Mouse (Mus musculus) ES-Bruce4 (cell line): ENCODE results near the gene Ncan. TPM values are rescaled to one million over a fixed set of nuclear protein-coding genes. Genes with fewer than 3 reads are reported as not detected.

Experiments
- H3K27ac ChIP-seq: 2 replicates; pipeline ENCODE4 v1.5.1; 2012; ENCODE audit warnings: low read length, inconsistent platforms; ENCODE audit not compliant: insufficient read depth
- H3K27me3 ChIP-seq: 2 replicates; pipeline ENCODE4 v1.6.1; 2012; ENCODE audit warnings: mild to moderate bottlenecking, low read length, inconsistent platforms; ENCODE audit not compliant: control insufficient read depth, poor library complexity, insufficient read depth, severe bottlenecking
- H3K36me3 ChIP-seq: 2 replicates; pipeline ENCODE4 v1.6.1; 2012; ENCODE audit warnings: inconsistent platforms, mild to moderate bottlenecking, low read length, moderate library complexity; ENCODE audit not compliant: control insufficient read depth, poor library complexity, insufficient read depth, severe bottlenecking
- H3K4me1 ChIP-seq: one replicate; pipeline ENCODE4 v1.8.1; 2011; ENCODE audit warnings: low read length; ENCODE audit not compliant: control insufficient read depth, insufficient read depth
- H3K4me3 ChIP-seq: 2 replicates; pipeline ENCODE4 v1.5.1; 2011; ENCODE audit warnings: low read depth, mild to moderate bottlenecking, low read length
- H3K9ac ChIP-seq: 2 replicates; pipeline ENCODE4 v1.6.1; 2012; ENCODE audit warnings: low read depth, mild to moderate bottlenecking, inconsistent platforms; ENCODE audit not compliant: poor library complexity, severe bottlenecking
- H3K9me3 ChIP-seq: replicated peaks from 2 replicates; pipeline ENCODE4 v1.6.1; 2012; ENCODE audit warnings: mild to moderate bottlenecking, low read length, inconsistent platforms; ENCODE audit not compliant: control insufficient read depth, poor library complexity, insufficient read depth, severe bottlenecking
- CTCF ChIP-seq: IDR thresholded peaks from one replicate; pipeline ENCODE4 v1.8.1; 2011; ENCODE audit warnings: low read depth, low read length
- EP300 ChIP-seq: IDR thresholded peaks from 2 replicates; pipeline ENCODE4 v1.6.1; 2011; ENCODE audit warnings: low read depth, low read length; ENCODE audit not compliant: insufficient read depth
- POLR2A ChIP-seq: IDR thresholded peaks from one replicate; pipeline ENCODE4 v1.8.1; 2011; ENCODE audit warnings: low read length; ENCODE audit not compliant: insufficient read depth
- polyA plus RNA-seq: library from polyadenylated mRNA; stranded (reverse); fragments of >200 nt; gene quantifications from 2 replicates; pipeline ENCODE4 v1.2.4, GENCODE M21; 2011; ENCODE audit warnings: low read depth; ENCODE audit not compliant: missing spikeins, insufficient read depth, insufficient read length

Gene Ncan
- polyA plus RNA-seq, 1 experiment: 1.4 TPM

DNA sequence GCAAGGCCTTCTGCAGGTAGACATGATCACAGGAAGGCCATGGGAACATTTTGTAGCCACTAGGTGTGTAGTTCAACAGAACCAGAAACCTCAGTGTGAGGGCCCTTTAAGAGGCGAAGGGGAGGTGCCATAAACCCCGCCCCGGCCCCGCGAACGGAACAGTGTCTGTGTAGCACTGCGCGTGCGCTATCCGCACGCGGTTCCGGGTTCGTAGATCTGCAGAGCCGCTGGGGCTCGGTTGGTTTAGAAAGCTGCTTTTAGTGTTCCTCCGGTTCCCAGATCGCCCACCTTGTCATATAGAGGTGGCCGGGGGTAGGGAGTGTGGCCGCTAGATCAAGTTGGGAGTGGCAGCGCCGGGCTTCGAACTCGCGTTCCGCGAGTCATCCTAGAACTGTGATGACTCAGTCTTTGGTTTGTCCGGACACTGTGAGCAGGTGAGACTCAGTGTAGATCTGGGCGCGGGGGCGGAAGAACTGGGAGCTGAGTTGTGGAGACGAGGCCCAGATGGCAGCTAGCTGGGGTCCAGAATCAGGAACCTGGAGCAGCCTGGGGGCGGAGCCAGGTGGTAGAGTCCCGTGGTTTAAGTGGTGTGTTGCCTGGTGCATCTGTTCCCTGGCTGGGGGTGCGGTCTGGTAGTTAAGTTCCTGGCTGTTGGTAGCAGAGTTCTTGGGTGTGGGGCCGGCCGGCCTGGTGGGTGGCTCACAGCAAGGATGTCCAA is 10.7 kb upstream of the Ncan start, which contains the start of gene Nr2c2ap:
Gene Nr2c2ap, plus strand, starts transcription at position 168 of the 718 bp plus-strand sequence.
- H3K4me1 ChIP-seq: peaks cover 6% of the 10 kb centered on the region
- H3K9ac ChIP-seq: peak within 1 kb of the TSS; percentile 89
- no peaks in the 10 kb centered on the region for H3K27me3 ChIP-seq
- TF ChIP-seq EP300 (0 out of 2 replicates have a peak, but pooled peaks have one; percentile 44), CTCF (no peak)
- H3K9me3 ChIP-seq: no peaks in the 10 kb centered on the region
- H3K27ac ChIP-seq: peak within 1 kb of the TSS; percentile 85
- H3K4me3 ChIP-seq: peak within 1 kb of the TSS; percentile 93
- H3K36me3 ChIP-seq: peaks cover 29% of the 10 kb centered on the region

DNA sequence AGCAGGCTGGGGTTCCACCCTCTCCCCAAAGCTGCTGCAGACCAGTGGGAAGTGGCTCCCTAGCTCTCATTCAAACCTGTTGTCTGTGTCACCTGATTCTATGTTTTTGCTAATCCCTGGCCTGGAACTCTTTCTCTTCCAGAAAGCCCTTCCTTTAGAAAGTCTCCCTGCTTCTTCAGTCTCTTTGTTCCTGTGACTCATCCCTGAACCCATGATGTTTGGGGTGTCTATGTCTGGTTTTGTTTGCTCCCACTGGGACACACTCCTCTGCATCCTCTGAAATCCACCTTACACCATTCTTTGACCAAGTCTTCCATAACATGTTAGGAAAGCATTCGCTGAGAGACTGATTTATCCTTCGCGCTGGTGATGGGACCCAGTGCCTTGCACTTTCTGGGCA is 9.4 kb upstream of the Ncan start:
- Histone ChIP-seq H3K9me3 (no peaks in the 10 kb centered on the region), H3K36me3 (peaks cover 23% of the 10 kb centered on the region), H3K9ac (peak overlapping the region; percentile 89), H3K27me3 (no peaks in the 10 kb centered on the region), H3K27ac (peak overlapping the region; percentile 70), H3K4me3 (peak overlapping the region; percentile 23; the same call in 1 of the 2 replicates), H3K4me1 (peaks cover 6% of the 10 kb centered on the region)
- TF ChIP-seq CTCF (no peak), EP300 (no peak), POLR2A (no peak)

DNA sequence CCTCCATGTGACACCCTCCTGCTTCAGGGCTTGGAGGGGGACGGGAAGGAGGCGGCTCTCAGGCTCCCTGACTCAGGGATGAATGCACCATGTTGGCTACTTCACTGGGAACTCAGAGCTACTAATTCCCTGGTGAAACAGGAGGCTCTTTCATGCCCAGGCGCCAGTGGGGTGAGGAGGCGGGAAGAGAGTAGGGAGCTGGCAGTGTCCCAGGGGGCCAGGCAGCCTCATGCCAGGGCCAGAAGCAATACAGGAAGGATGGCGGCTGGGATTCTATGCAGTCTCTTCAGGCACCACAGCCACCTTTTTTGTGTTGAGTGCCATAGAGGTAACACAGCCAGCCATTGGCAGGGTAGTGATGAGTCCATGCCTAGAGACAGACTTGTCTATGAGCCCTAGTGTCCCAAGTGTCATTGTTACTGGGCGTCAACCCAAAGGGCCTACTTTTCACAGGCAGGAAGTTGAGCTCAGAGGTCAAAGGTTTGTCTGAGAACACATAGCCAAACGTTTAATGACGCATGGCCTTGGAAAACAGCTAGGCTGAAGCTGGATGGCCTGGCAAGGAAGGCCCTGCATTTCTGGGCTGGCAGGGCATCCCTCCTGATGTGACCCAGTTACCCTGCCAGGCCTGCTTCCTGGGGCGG is 8.8 kb upstream of the Ncan start:
- Histone ChIP-seq H3K4me1 (peaks cover 6% of the 10 kb centered on the region), H3K27ac (peak overlapping the region; percentile 70), H3K9me3 (no peaks in the 10 kb centered on the region), H3K36me3 (peaks cover 17% of the 10 kb centered on the region), H3K4me3 (peak overlapping the region; percentile 23), H3K27me3 (no peaks in the 10 kb centered on the region), H3K9ac (peak overlapping the region; percentile 13)
- no peak for TF ChIP-seq CTCF
- no peak for TF ChIP-seq POLR2A
- no peak for TF ChIP-seq EP300

DNA sequence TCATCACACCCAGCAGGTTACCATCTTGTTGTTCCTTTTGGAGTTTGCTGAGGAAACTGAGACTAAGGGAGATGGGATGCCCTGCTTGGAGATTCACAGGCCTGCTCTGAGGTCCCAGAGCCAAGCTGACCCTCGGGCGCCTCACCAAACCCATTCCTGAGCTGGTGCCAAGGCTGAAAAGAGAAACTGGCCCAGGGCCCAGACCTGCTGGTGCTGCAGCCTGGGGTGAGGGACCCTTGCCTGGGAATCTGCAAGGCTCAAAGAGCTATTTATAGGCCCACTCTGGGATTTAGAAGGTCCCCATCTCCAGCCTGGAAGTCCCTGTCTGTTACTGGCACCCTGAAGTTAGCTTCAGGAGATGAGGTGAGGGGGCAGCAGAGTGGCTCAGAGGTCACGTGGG is 7.8 kb upstream of the Ncan start:
- no peaks in the 10 kb centered on the region for H3K9me3 ChIP-seq
- no peak overlapping the region for H3K9ac ChIP-seq
- H3K36me3 ChIP-seq: peaks cover 8% of the 10 kb centered on the region
- TF ChIP-seq EP300 (no peak), POLR2A (no peak), CTCF (no peak)
- H3K4me3 ChIP-seq: no peak overlapping the region
- H3K27me3 ChIP-seq: no peaks in the 10 kb centered on the region
- H3K27ac ChIP-seq: no peak overlapping the region
- peaks cover 6% of the 10 kb centered on the region for H3K4me1 ChIP-seq

DNA sequence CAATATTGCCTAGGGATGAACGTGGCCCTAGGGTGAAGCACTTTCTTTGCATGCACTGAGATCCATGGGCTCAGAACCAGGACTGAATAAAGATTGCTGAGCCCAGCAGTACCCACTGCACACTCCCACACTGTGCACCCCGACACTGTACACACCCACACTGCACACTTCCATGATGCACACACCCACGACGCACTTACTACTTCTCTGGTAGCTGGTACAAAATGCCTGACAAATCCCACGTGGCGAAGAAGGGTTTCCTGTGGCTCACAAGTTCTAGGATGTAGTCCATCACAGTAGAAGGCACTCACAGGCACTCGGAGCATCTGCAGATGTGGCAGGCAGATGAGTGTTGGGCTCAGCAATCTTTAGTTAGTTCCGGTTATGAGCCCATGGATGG is 4.3 kb upstream of the Ncan start:
- H3K9ac ChIP-seq: no peak overlapping the region
- no peaks in the 10 kb centered on the region for H3K9me3 ChIP-seq
- no peak overlapping the region for H3K4me3 ChIP-seq
- no peaks in the 10 kb centered on the region for H3K27me3 ChIP-seq
- TF ChIP-seq EP300: no peak
- TF ChIP-seq POLR2A: no peak
- TF ChIP-seq CTCF: no peak
- no peak overlapping the region for H3K27ac ChIP-seq
- H3K36me3 ChIP-seq: no peaks in the 10 kb centered on the region
- H3K4me1 ChIP-seq: peaks cover 3% of the 10 kb centered on the region

DNA sequence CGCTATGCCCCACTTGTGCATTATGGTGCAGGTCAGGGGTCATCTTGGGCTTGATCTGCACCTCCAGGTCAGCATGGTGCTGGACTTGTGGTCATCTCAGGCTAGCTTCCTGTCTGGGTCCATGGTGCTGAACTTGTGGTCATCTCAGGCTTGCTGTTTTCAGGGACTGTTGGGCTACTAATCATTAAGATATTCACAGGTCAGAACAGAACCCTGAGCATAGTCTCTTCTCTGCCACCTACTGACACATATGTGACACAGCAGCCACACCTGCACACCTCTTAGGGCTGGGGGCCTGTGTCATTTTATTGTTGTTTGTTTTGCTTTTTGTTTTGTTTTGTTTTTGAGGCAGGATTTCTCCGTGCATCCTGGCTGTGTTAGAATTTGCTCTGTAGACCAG is 2.2 kb upstream of the Ncan start:
- H3K4me3 ChIP-seq: no peak overlapping the region
- no peak overlapping the region for H3K9ac ChIP-seq
- H3K27ac ChIP-seq: no peak overlapping the region
- no peaks in the 10 kb centered on the region for H3K4me1 ChIP-seq
- no peaks in the 10 kb centered on the region for H3K9me3 ChIP-seq
- TF ChIP-seq CTCF (peak; percentile 59), POLR2A (no peak), EP300 (no peak)
- H3K36me3 ChIP-seq: no peaks in the 10 kb centered on the region
- peaks cover 1% of the 10 kb centered on the region; the same call in 1 of the 2 replicates for H3K27me3 ChIP-seq
